Mouse (Mus musculus) hindbrain, embryonic 11.5 days (tissue): ENCODE data around the gene Ly6g6d. TPM values are rescaled to one million over a fixed set of nuclear protein-coding genes. Genes with fewer than 3 reads are reported as not detected.

Experiments
- ATAC-seq: fragments of 200-750 bp; cut with Nextera tagmentation; 2 replicates; pipeline ENCODE4 v1.8.0; 2017; ENCODE audit warnings: mild to moderate bottlenecking, moderate TSS enrichment, moderate library complexity; ENCODE audit not compliant: low FRiP score
- DNase-seq: peaks from one replicate; pipeline ENCODE4 v3.0.0-alpha.2; 2015; ENCODE audit warnings: low spot score
- H3K27ac ChIP-seq: fragments of 300-500 bp; sonication (generic); 2 replicates; pipeline ENCODE4 v1.5.1; 2014; ENCODE audit warnings: mild to moderate bottlenecking, low read depth, low read length
- H3K27me3 ChIP-seq: fragments of 300-500 bp; sonication (generic); 2 replicates; pipeline ENCODE4 v1.6.1; 2014; ENCODE audit warnings: mild to moderate bottlenecking, low read length, moderate library complexity, mixed read lengths; ENCODE audit not compliant: control insufficient read depth, insufficient read depth
- H3K36me3 ChIP-seq: fragments of 300-500 bp; sonication (generic); 2 replicates; pipeline ENCODE4 v1.6.1; 2014; ENCODE audit warnings: mild to moderate bottlenecking, low read length, moderate library complexity, mixed read lengths; ENCODE audit not compliant: control insufficient read depth, insufficient read depth
- H3K4me1 ChIP-seq: fragments of 300-500 bp; sonication (generic); replicated peaks from 2 replicates; pipeline ENCODE4 v1.6.1; 2014; ENCODE audit warnings: low read length, mixed read lengths; ENCODE audit not compliant: control insufficient read depth, insufficient read depth
- H3K4me2 ChIP-seq: fragments of 300-500 bp; sonication (generic); replicated peaks from 2 replicates; pipeline ENCODE4 v1.6.1; 2014; ENCODE audit warnings: mild to moderate bottlenecking, low read depth, low read length
- H3K4me3 ChIP-seq: fragments of 300-500 bp; sonication (generic); 2 replicates; pipeline ENCODE4 v1.5.1; 2014; ENCODE audit warnings: low read depth, low read length
- H3K9ac ChIP-seq: fragments of 300-500 bp; sonication (generic); 2 replicates; pipeline ENCODE4 v1.6.1; 2014; ENCODE audit warnings: low read depth, low read length
- H3K9me3 ChIP-seq: fragments of 300-500 bp; sonication (generic); 2 replicates; pipeline ENCODE4 v1.6.1; 2016; ENCODE audit warnings: low read length; ENCODE audit not compliant: control insufficient read depth
- WGBS: fragments of 180-500 bp; shearing (Covaris S2); extraction: QIAGEN DNeasy Blood & Tissue Kit; methylation state at CpG from one replicate; pipeline ENCODE4 v1.1.7; 2014; 5-methylcytosine and 5-hydroxymethylcytosine counted together
- polyA plus RNA-seq: library from polyadenylated mRNA; unstranded; fragments of >200 nt; fragmentation: Nextera tagmentation; extraction: Ambion mirVana; gene quantifications from 2 replicates; pipeline ENCODE4 v1.2.1, GENCODE M21; 2014

Gene Ly6g6d
- polyA plus RNA-seq, 1 experiment from 2014 or later, result 2.7 TPM

DNA sequence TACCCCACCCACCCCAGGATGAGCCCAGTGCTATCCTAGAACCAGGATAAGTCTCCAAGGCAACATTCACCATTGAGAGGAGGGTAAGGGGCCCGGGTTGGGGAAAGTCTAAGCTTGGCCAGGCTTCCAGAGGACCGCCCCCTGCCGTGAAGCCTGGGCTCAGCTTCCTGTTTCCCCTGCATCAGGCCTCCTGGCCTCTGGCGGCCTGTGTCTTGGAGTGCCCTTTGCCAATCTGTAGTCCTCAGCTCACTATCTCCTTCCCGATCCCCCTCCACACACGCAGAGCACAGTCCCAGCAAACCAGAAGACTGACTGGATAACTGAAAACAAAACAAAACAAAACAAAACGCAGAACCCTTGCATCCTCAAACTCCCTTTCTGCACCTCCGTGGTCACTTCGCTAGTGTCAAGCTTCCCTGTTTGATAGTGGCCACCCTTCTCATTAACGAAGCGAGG lies 28.3 kb downstream of the Ly6g6d start, which contains the start of gene Clic1:
TSS of gene Clic1 (plus strand) at position 406 of the 456 bp plus-strand sequence.
- Histone ChIP-seq H3K9me3 (no peaks in the 10 kb centered on the region), H3K4me1 (peaks cover 4% of the 10 kb centered on the region; the same call in 1 of the 2 replicates), H3K4me3 (peak within 1 kb of the TSS; percentile 51), H3K9ac (peak within 1 kb of the TSS; percentile 59), H3K36me3 (0 out of 2 replicates have a peak, but pooled peaks cover 4% of the 10 kb centered on the region), H3K27ac (peak within 1 kb of the TSS; percentile 95), H3K4me2 (peak within 1 kb of the TSS; percentile 53), H3K27me3 (no peaks in the 10 kb centered on the region)
- DNase-seq (peak; percentile 87), ATAC-seq (no peak)
- 2% methylated on average over 11 of the region's 11 CpGs for WGBS

DNA sequence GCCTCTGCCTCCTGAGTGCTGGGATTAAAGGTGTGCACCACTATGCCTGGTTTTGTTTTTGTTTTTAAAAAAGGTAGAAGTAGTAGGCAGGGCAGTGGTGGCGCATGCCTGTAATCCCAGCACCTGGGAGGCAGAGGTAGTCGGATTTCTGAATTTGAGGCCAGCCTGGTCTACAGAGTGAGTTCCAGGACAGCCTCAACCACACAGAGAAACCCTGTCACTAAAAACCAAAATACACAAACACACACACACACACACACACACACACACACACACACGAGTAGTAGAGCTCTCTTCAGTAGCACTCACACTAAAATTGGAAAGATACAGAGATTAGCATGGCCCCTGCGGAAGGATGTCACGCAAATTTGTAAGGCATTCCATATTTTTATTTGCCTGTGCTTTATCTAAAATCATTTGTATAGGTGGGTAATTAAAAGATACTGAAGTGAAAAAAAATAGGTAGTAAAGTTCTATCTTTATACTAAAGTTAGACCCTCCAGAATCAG lies 28.9 kb downstream of the Ly6g6d start:
- Histone ChIP-seq H3K27ac (peak overlapping the region; percentile 95), H3K9me3 (no peaks in the 10 kb centered on the region), H3K27me3 (no peaks in the 10 kb centered on the region), H3K4me1 (peaks cover 4% of the 10 kb centered on the region; the same call in 1 of the 2 replicates), H3K4me3 (no peak overlapping the region; the same call in 1 of the 2 replicates), H3K9ac (no peak overlapping the region), H3K4me2 (no peak overlapping the region; the same call in 1 of the 2 replicates), H3K36me3 (0 out of 2 replicates have a peak, but pooled peaks cover under 1% of the 10 kb centered on the region)
- DNase-seq, result no peak
- ATAC-seq, result no peak
- WGBS, result 71% methylated on average over 5 of the region's 5 CpGs

DNA sequence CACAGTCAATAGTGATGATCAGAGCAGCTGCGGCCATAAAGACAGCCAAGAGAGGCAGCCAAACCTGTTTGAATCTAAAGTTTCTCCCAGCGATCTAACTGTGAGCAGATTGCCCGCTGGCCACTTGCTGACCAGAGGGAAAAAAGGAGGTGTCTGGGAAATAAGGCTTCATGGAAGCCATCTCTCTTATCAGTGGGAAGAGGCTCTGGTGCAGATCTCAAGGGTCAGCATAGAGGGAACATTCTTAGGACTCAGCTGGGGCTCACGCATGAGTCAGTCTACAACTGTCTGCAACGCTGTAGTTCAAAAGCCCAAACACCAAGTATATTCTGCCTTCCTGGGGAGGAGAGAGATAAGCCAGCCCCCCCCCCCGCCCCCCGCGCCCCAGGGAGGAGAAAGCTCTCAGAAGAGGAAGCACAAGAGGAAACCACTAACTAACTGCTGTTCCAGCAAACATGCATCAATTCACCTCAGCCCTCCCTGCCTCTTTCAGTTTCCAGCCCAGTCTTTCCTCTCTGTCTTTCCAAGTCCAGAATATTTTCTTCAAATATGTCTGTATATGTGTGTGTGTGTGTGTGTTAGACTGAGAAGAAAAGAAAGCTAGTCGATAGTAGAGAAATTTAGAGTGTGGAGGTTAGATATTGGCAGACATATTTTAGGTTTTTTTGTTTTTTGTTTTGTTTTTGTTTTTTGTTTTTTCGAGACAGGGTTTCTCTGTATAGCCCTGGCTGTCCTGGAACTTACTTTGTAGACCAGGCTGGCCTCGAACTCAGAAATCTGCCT lies 29.5 kb downstream of the Ly6g6d start:
- Histone ChIP-seq H3K4me2 (no peak overlapping the region), H3K27ac (no peak overlapping the region), H3K9me3 (no peaks in the 10 kb centered on the region), H3K4me1 (peaks cover 4% of the 10 kb centered on the region; the same call in 1 of the 2 replicates), H3K4me3 (no peak overlapping the region), H3K36me3 (no peaks in the 10 kb centered on the region), H3K27me3 (no peaks in the 10 kb centered on the region), H3K9ac (no peak overlapping the region)
- WGBS, result 44% methylated on average over 11 of the region's 11 CpGs
- ATAC-seq (no peak), DNase-seq (no peak)

DNA sequence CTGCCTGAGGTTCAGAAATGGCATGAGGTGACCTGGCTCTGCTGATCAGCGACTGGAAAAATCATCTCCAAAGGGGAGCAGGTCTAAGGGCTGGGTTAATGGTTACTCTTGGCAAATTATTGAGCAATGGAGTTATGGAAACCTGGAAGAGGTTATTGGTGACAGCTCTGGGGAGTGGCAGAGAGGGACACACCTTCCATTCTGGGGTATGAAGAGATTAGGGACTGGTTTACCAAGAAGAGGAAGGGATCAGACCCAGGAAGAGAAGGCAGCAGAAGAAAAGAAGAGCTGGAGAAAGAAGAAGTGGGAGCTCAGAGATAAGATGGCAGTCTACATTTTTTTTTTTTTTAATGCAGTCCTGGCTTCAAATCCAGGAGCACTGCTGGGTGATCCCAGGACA lies 30.2 kb downstream of the Ly6g6d start:
- no peak overlapping the region for H3K27ac ChIP-seq
- H3K4me1 ChIP-seq, result peaks cover 4% of the 10 kb centered on the region; the same call in 1 of the 2 replicates
- H3K9me3 ChIP-seq, result no peaks in the 10 kb centered on the region
- H3K4me2 ChIP-seq, result no peak overlapping the region
- H3K36me3 ChIP-seq, result no peaks in the 10 kb centered on the region
- DNase-seq (no peak), ATAC-seq (no peak)
- no peak overlapping the region for H3K4me3 ChIP-seq
- H3K9ac ChIP-seq, result no peak overlapping the region
- no peaks in the 10 kb centered on the region for H3K27me3 ChIP-seq
- 58% methylated on average over 1 of the region's 1 CpGs for WGBS

DNA sequence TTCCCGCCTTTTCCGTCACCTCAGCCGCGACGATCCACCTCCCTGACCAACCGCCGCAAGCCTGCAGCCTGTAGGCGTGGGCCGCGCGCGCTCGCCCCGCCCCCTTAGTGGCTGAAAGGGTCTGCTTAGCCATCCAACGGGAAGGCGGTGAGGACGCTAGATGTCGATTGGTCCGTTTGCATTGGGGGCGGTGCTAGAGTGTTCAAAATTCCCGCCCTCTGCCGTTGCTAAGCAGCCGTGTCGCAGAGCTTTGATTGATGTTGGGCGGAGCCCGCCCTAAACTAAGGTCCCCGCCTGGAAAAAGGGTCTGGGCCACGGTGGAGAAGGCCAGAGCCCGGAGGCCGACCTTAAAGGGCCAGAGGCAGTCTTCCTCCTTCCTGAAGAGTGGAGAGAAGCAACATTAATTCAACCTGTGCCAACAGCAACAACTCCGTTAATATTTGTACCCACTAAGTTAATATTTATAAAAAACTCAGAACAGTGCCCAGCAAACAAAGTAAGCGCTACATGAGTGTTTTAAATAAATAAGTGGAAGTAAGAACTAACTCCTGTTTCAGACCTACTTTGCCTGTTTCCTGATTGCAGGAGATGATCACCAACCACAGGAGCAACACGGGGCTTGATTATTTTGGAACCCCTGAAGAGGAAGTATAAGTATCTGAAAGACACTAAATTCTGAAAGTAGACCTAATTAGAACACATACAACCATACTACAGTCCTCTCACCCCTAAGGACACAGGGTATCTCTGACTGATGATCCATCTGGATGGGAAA lies 31.0 kb downstream of the Ly6g6d start, which contains the start of gene Msh5:
TSS of gene Msh5 (minus strand) at position 65 of the 775 bp plus-strand sequence.
- ATAC-seq (peak; percentile 98), DNase-seq (peak; percentile 100)
- Histone ChIP-seq H3K36me3 (no peaks in the 10 kb centered on the region), H3K27me3 (no peaks in the 10 kb centered on the region), H3K27ac (peak within 1 kb of the TSS; percentile 70), H3K9me3 (no peaks in the 10 kb centered on the region), H3K4me1 (peaks cover 4% of the 10 kb centered on the region; the same call in 1 of the 2 replicates), H3K4me2 (peak within 1 kb of the TSS; percentile 92), H3K4me3 (peak within 1 kb of the TSS; percentile 49), H3K9ac (peak within 1 kb of the TSS; percentile 76)
- 3% methylated on average over 31 of the region's 33 CpGs for WGBS

DNA sequence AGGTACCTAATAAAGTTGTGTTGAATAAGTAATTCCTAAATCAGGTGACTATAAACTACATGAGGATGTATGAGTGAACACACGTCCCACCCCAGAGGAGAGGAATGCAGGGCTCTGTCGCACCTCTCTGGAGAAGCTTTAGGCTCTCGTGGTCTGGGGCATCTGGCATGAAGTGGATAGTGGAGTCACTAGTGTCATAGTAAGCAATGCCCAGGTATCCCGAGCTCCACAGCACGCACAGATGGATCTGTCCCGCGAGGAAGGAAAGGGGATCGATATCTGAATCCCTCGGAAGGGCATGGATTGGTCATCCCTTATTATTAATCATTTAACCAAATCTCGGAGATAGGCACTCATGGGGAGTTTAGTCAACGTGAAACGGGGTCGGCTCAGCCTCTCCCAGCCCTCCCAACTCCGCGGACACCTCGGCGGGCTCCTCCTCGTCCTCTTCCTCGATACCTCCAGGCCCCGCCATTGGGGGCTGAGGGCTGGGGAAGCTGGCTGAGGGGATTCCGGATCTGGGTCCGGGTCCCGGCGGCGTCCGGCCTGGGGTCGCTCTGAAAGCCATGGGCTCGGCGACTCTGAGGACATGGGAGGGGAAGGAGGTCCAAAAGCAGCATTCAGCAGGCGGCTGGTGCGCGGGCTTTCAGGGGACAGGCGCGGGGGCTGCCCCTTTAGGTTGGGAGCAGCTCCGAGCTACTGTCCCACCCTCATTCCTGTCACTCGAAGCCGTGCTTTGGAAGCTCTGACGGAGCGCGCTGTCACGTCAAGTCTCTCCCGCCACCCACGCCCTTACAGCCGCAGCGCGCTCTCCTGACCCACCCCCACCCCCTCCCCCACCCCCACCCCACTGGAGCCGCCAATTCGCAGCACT lies 31.8 kb downstream of the Ly6g6d start:
- Histone ChIP-seq H3K4me1 (no peaks in the 10 kb centered on the region; the same call in 1 of the 2 replicates), H3K27ac (peak overlapping the region; percentile 70), H3K4me2 (peak overlapping the region; percentile 92), H3K36me3 (no peaks in the 10 kb centered on the region), H3K9ac (peak overlapping the region; percentile 76), H3K4me3 (peak overlapping the region; percentile 49), H3K9me3 (no peaks in the 10 kb centered on the region), H3K27me3 (no peaks in the 10 kb centered on the region)
- ATAC-seq, result peak; percentile 73
- 5% methylated on average over 39 of the region's 48 CpGs for WGBS
- DNase-seq, result no peak

DNA sequence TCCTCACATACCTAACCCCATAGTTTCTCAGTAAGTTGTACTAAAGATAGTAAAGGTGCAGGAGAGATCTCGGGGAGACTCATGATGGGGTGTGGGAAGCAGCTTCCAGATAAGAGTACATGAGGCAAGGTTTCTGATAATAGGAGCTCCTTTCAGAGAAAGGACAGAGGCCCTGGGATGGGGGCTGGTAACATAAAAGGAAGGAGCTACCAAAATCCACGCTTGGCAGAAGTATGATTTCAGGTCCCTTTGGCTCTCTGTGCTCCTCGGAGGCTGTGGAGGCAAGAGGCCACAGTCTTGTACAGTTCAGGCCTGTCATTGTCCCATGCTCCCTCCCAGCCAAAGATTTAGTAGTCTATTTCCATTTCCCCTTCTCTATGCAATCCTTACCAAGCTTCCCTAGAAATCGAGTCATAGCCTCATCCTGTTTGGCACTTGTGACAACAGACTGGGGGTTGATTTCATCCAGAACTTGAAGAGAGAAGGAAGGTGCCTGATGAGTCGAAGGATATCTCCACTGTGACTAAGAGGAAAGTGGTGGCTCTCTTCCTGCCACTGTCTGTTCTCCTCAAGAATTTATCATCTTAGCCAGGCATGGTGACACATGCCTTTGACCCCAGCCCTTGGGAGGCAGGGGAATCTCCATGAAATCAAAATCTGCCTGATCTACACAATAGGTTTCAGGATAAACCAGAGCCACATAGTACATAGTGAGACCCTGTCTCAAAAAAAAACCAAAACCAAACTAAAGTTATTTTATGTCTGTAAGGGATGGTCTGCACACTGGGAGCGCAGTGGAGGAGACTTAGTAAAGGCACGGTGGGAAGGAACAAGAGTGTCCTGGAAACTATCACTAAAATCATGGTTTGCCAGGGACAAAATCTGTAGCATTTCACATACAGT lies 32.7 kb downstream of the Ly6g6d start:
- Histone ChIP-seq H3K4me2 (peak overlapping the region; percentile 92; the same call in 1 of the 2 replicates), H3K4me1 (no peaks in the 10 kb centered on the region; the same call in 1 of the 2 replicates), H3K9ac (no peak overlapping the region; the same call in 1 of the 2 replicates), H3K9me3 (no peaks in the 10 kb centered on the region), H3K36me3 (no peaks in the 10 kb centered on the region), H3K27ac (no peak overlapping the region), H3K4me3 (no peak overlapping the region), H3K27me3 (no peaks in the 10 kb centered on the region)
- 86% methylated on average over 7 of the region's 7 CpGs for whole genome bisulfite sequencing
- DNase-seq (no peak), ATAC-seq (no peak)
